Mouse (Mus musculus) liver, postnatal 0 days (tissue): ENCODE results near the gene Tmtc1.

ENCODE experiments used
- CTCF ChIP-seq: sonication (generic); IDR thresholded peaks from 2 replicates; pipeline ENCODE4 v1.5.1; 2016; ENCODE audit warnings: antibody characterized with exemption, low read depth
- EP300 ChIP-seq: IDR thresholded peaks from 2 replicates; pipeline ENCODE4 v1.6.1; 2016; ENCODE audit warnings: antibody characterized with exemption, low read depth, mild to moderate bottlenecking

DNA sequence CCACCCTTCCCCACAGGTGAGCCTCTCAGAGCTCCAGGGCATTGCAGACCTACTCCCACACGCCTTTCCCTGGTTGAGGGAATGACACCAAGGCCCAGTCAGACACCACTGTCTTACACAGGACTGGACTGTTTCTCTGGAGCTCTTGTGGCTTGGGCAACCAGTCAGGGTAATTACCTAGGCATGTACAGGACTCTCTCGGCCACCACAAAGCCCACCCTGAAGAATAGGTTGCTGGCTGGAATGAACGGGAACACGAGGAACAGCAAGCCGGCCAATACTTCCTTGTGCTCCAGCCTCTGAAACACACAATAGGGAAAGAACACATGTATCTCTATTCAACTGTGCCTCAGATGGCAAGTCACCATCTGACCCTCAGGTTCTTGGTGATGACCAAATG, 138.4 kb downstream of the Tmtc1 start:
- no peak for TF ChIP-seq EP300
- TF ChIP-seq CTCF = no peak
